ENCODE assay signal across 17 mouse cellular contexts in genomic region chr15:28019393-28020070, GRCm38 (mm10). TPM values are rescaled to one million over a fixed set of nuclear protein-coding genes. Genes with fewer than 3 reads are reported as not detected.
DNase-seq lines count a peak whose midpoint lies in the region; ATAC-seq and TF ChIP-seq lines count a peak whose summit lies in the region.
"Had no signal": no experiment of that assay in that cellular context is flagged by ENCODE, and none has a peak within 500 bp of the region (broad histone marks: within the 10 kb centered on the region; RNA-seq: fewer than 3 reads in every experiment).

No protein-coding gene starts in this region.

- no peak for TF ChIP-seq CTCF in C2C12 (IDR thresholded peaks at IDR 0.05; ENCODE audit: control insufficient read depth, insufficient read depth, insufficient read length)
- TF ChIP-seq CTCF in intestine, postnatal 0 days (IDR thresholded peaks at IDR 0.05; ENCODE audit: low read depth), result peak; percentile 43
- TF ChIP-seq CTCF in lung, postnatal 0 days (IDR thresholded peaks at IDR 0.05), result 0 out of 2 replicates have a peak, but pooled peaks have one; percentile 26

- 27% methylated on average over 7 of the region's 7 CpGs for WGBS in intestine, postnatal 0 days
- WGBS in lung, postnatal 0 days, result 25% methylated on average over 7 of the region's 7 CpGs

- DNase-seq in kidney, adult 9 months, result peak; percentile 79
- no peak for DNase-seq in kidney, postnatal 4 days
- DNase-seq in lung, postnatal 0 days (ENCODE audit: low spot score), result peak; percentile 74
- DNase-seq in urinary bladder, adult 18-20 months (ENCODE audit: low spot score in 2 of 2), result no peak
- no peak for DNase-seq in testis, postnatal 10 days (ENCODE audit: low spot score)
- DNase-seq: cerebellum, adult 11 months; heart, postnatal 10 days; layer of hippocampus, adult 9-11 months; thymus, postnatal 4 days had no signal

- H3K9ac ChIP-seq in intestine, postnatal 0 days (ENCODE audit: low read depth, low read length), result no peak overlapping the region
- no peak overlapping the region; the same call in 1 of the 2 replicates for H3K9ac ChIP-seq in lung, postnatal 0 days (replicated peaks; ENCODE audit: low read depth)
- H3K9ac ChIP-seq: embryonic facial prominence, embryonic 15.5 days; neural tube, embryonic 13.5 days had no signal

- peaks cover 7% of the 10 kb centered on the region for H3K36me3 ChIP-seq in C2C12 (ENCODE audit: control insufficient read depth, insufficient read depth)
- no peaks in the 10 kb centered on the region for H3K36me3 ChIP-seq in intestine, postnatal 0 days (ENCODE audit: control insufficient read depth, insufficient read depth)
- no peaks in the 10 kb centered on the region for H3K36me3 ChIP-seq in lung, postnatal 0 days (ENCODE audit: insufficient read depth, low read length)
- H3K36me3 ChIP-seq: embryonic facial prominence, embryonic 15.5 days; neural tube, embryonic 13.5 days had no signal

- H3K79me3 ChIP-seq in C2C12 (ENCODE audit: low read depth), result peaks cover 99% of the 10 kb centered on the region

- TF ChIP-seq EP300 in lung, postnatal 0 days (IDR thresholded peaks at IDR 0.05), result peak; percentile 32; the same call in 1 of the 2 replicates

- H3K27me3 ChIP-seq in C2C12 (ENCODE audit: control insufficient read depth, insufficient read depth, insufficient read length), result no peaks in the 10 kb centered on the region
- no peaks in the 10 kb centered on the region for H3K27me3 ChIP-seq in intestine, postnatal 0 days (replicated peaks; ENCODE audit: control insufficient read depth, insufficient read depth, low read length)
- no peaks in the 10 kb centered on the region for H3K27me3 ChIP-seq in lung, postnatal 0 days (replicated peaks; ENCODE audit: insufficient read depth, low read length)
- H3K27me3 ChIP-seq: embryonic facial prominence, embryonic 15.5 days; neural tube, embryonic 13.5 days had no signal

- no peaks in the 10 kb centered on the region for H3K9me3 ChIP-seq in intestine, postnatal 0 days (ENCODE audit: control insufficient read depth)
- no peaks in the 10 kb centered on the region for H3K9me3 ChIP-seq in lung, postnatal 0 days (ENCODE audit: low read length)
- H3K9me3 ChIP-seq: embryonic facial prominence, embryonic 15.5 days; neural tube, embryonic 13.5 days had no signal

- H3K4me1 ChIP-seq in intestine, postnatal 0 days (replicated peaks; ENCODE audit: control insufficient read depth, insufficient read depth, low read length), result peaks cover 9% of the 10 kb centered on the region
- peaks cover 28% of the 10 kb centered on the region; the same call in 1 of the 2 replicates for H3K4me1 ChIP-seq in lung, postnatal 0 days (ENCODE audit: insufficient read depth, low read depth, low read length)

- peak overlapping the region; percentile 57; the same call in 1 of the 2 replicates for H3K27ac ChIP-seq in intestine, postnatal 0 days (ENCODE audit: low read depth, low read length)
- no peak overlapping the region for H3K27ac ChIP-seq in lung, postnatal 0 days (ENCODE audit: low read length)
- H3K27ac ChIP-seq: embryonic facial prominence, embryonic 15.5 days; heart, adult 2 months; neural tube, embryonic 13.5 days had no signal

- no peak overlapping the region for H3K4me3 ChIP-seq in C2C12 (ENCODE audit: insufficient read depth, poor library complexity, severe bottlenecking)
- H3K4me3 ChIP-seq in intestine, postnatal 0 days (ENCODE audit: low read depth, low read length), result no peak overlapping the region
- H3K4me3 ChIP-seq in lung, postnatal 0 days (ENCODE audit: low read depth, low read length), result no peak overlapping the region
- H3K4me3 ChIP-seq: embryonic facial prominence, embryonic 15.5 days; heart, adult 2 months; neural tube, embryonic 13.5 days had no signal

- no peak overlapping the region for H3ac ChIP-seq in C2C12 (ENCODE audit: control insufficient read depth, insufficient read length, low read depth)

- peaks cover 100% of the 10 kb centered on the region for H3K79me2 ChIP-seq in C2C12 (ENCODE audit: control insufficient read depth, insufficient read depth)

- peak; percentile 77 for ATAC-seq in intestine, postnatal 0 days
- peak; percentile 43; the same call in 1 of the 2 replicates for ATAC-seq in lung, postnatal 0 days
- no peak for ATAC-seq in granulocyte monocyte progenitor cell, adult 5-6 weeks (replicated peaks; ENCODE audit: poor library complexity, severe bottlenecking)
- ATAC-seq: CD4-positive, CD25-positive, alpha-beta regulatory T cell, adult 4 months; forebrain, embryonic 14.5 days had no signal

- H3K4me2 ChIP-seq in intestine, postnatal 0 days (replicated peaks; ENCODE audit: low read depth), result no peak overlapping the region; the same call in 1 of the 2 replicates
- no peak overlapping the region for H3K4me2 ChIP-seq in lung, postnatal 0 days (replicated peaks; ENCODE audit: low read depth, low read length)
- H3K4me2 ChIP-seq: embryonic facial prominence, embryonic 15.5 days had no signal

TF ChIP-seq in C2C12, 6 proteins besides CTCF, POLR2A, EP300 and RAD21:
- TF ChIP-seq MAX (IDR thresholded peaks at IDR 0.05), result peak; percentile 66
- TF ChIP-seq CEBPB (IDR thresholded peaks at IDR 0.05; ENCODE audit: low read depth), result peak; percentile 99
- TF ChIP-seq FOSL1 (IDR thresholded peaks at IDR 0.05; ENCODE audit: insufficient read depth, low read length, poor library complexity, severe bottlenecking), result no peak

RNA-seq across cellular contexts. Expression of gene Trio, which starts 6.1 kb away (rescaled TPM):
- polyA plus RNA-seq in C2C12 (2012; fragmentation: generic; extraction: Trizol), result 26.2 TPM
- polyA plus RNA-seq in intestine, postnatal 0 days (2015; fragmentation: Nextera tagmentation; extraction: Ambion mirVana), result 10.0 and 11.8 TPM in 2 replicates
- polyA plus RNA-seq in lung, postnatal 0 days (2015; fragmentation: Nextera tagmentation; extraction: Ambion mirVana), result 15.6 and 18.4 TPM in 2 replicates
- 30.3 and 40.2 TPM in 2 replicates for total RNA-seq in granulocyte monocyte progenitor cell, adult 5-6 weeks (2014; fragmentation: Nextera tagmentation)
- total RNA-seq in granulocyte monocyte progenitor cell, adult 5-6 weeks (2017), result 21.1 and 25.9 TPM in 2 replicates

Comparison
In these comparisons a context has a peak if more than half of its experiments do, and no peak if none do; other contexts are left out.
1. DNase-seq: peak in kidney, adult 9 months (single experiment) and lung, postnatal 0 days (single experiment); none in kidney, postnatal 4 days (0 of 2), urinary bladder, adult 18-20 months (0 of 2) and testis, postnatal 10 days (single experiment).